Mouse (Mus musculus) midbrain, embryonic 11.5 days (tissue): ENCODE data around the gene Klkb1. TPM values are rescaled to one million over a fixed set of nuclear protein-coding genes. Genes with fewer than 3 reads are reported as not detected.

ENCODE experiments used
- ATAC-seq: fragments of 200-750 bp; cut with Nextera tagmentation; 2 replicates; pipeline ENCODE4 v1.8.0; 2017; ENCODE audit warnings: moderate TSS enrichment, moderate library complexity; ENCODE audit not compliant: low FRiP score
- DNase-seq: peaks from one replicate; pipeline ENCODE4 v3.0.0; 2015; ENCODE audit warnings: low spot score; ENCODE audit errors: missing footprints
- H3K27ac ChIP-seq: fragments of 300-500 bp; sonication (generic); 2 replicates; pipeline ENCODE4 v1.5.1; 2014; ENCODE audit warnings: low read depth, low read length
- H3K27me3 ChIP-seq: fragments of 300-500 bp; sonication (generic); 2 replicates; pipeline ENCODE4 v1.6.1; 2014; ENCODE audit warnings: mild to moderate bottlenecking, low read length, moderate library complexity, mixed read lengths; ENCODE audit not compliant: control insufficient read depth, insufficient read depth
- H3K36me3 ChIP-seq: fragments of 300-500 bp; sonication (generic); 2 replicates; pipeline ENCODE4 v1.6.1; 2014; ENCODE audit warnings: mild to moderate bottlenecking, low read length, moderate library complexity, mixed read lengths; ENCODE audit not compliant: control insufficient read depth, insufficient read depth
- H3K4me1 ChIP-seq: fragments of 300-500 bp; sonication (generic); 2 replicates; pipeline ENCODE4 v1.6.1; 2014; ENCODE audit warnings: low read length; ENCODE audit not compliant: control insufficient read depth, insufficient read depth
- H3K4me2 ChIP-seq: fragments of 300-500 bp; sonication (generic); 2 replicates; pipeline ENCODE4 v1.6.1; 2014; ENCODE audit warnings: mild to moderate bottlenecking, moderate library complexity
- H3K4me3 ChIP-seq: fragments of 300-500 bp; sonication (generic); 2 replicates; pipeline ENCODE4 v1.5.1; 2014; ENCODE audit warnings: low read depth, low read length
- H3K9ac ChIP-seq: fragments of 300-500 bp; sonication (generic); 2 replicates; pipeline ENCODE4 v1.6.1; 2014; ENCODE audit warnings: low read length
- H3K9me3 ChIP-seq: fragments of 300-500 bp; sonication (generic); 2 replicates; pipeline ENCODE4 v1.6.1; 2016; ENCODE audit warnings: low read length; ENCODE audit not compliant: control insufficient read depth
- WGBS: fragments of 180-500 bp; shearing (Covaris S2); extraction: QIAGEN DNeasy Blood & Tissue Kit; methylation state at CpG from one replicate; pipeline ENCODE4 v1.1.7; 2014; 5-methylcytosine and 5-hydroxymethylcytosine counted together
- polyA plus RNA-seq: library from polyadenylated mRNA; unstranded; fragments of >200 nt; fragmentation: Nextera tagmentation; extraction: Ambion mirVana; gene quantifications from 2 replicates; pipeline ENCODE4 v1.2.1, GENCODE M21; 2014

The Klkb1 gene
- polyA plus RNA-seq, 1 experiment from 2014 or later, result not detected

DNA sequence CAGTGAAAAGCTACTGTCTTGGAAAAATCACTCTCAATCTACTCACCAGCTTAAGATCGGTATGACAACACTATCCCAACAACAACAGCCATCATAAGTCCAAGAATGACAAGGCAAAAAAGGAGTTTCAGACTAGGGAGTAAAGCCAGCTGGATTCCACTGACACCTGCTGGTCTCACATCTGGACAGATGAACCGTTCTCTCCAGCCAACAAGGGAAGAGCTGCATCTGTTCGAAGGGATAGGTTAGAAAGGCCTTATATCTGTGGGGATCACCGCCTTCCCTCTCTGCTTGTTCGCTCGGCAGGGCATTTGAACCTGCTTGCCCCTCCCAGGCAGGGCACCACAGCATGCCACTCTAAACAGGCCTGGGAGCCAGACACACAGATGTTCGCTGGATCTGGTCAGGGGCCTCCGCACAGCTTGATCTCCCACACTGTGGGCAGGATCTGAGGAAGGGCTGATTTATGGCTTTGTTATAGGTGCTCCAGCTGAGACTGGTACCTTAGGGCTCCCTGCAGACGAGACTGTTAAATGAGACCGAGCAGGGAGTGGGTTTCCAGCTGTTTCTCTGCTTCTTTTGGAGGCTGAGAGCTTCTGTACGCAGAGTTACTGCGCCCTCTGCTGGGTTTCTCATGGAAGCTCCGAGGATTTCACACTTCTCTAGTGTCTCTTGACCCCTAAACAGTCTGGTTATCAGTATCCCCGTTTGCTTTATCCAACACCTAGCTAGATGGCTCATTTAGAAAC, 58.3 kb downstream of the Klkb1 start:
- 23% methylated on average over 14 of the region's 14 CpGs for WGBS
- H3K4me3 ChIP-seq, result no peak overlapping the region
- ATAC-seq, result peak; percentile 72
- H3K27me3 ChIP-seq, result no peaks in the 10 kb centered on the region
- H3K36me3 ChIP-seq, result no peaks in the 10 kb centered on the region
- H3K4me2 ChIP-seq, result peak overlapping the region; percentile 25; the same call in 1 of the 2 replicates
- no peaks in the 10 kb centered on the region for H3K9me3 ChIP-seq
- no peak overlapping the region for H3K9ac ChIP-seq
- peaks cover 3% of the 10 kb centered on the region; the same call in 1 of the 2 replicates for H3K4me1 ChIP-seq
- peak; percentile 96 for DNase-seq
- no peak overlapping the region for H3K27ac ChIP-seq

DNA sequence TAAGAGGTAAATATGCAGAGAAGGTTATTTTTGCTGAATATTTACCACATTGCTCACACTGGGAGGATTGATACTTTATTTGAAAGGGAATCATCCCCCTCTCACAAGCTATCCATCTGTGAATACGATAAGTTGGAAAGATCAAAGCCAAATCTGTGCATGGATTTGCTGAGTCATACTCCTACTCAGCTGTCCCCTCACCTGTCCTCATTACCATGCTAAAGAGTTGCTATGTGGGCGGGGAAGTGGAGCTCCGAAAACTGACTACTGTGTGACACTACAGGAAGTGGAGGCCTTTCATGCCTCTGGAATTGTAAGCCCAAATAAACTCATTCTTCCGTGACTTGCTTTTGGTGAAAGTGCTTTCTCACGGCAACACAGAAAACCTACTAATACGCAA, 59.4 kb downstream of the Klkb1 start:
- H3K4me3 ChIP-seq, result no peak overlapping the region
- no peaks in the 10 kb centered on the region for H3K9me3 ChIP-seq
- H3K27ac ChIP-seq, result no peak overlapping the region
- no peaks in the 10 kb centered on the region for H3K27me3 ChIP-seq
- no peaks in the 10 kb centered on the region for H3K36me3 ChIP-seq
- ATAC-seq (no peak), DNase-seq (no peak)
- H3K9ac ChIP-seq, result no peak overlapping the region
- no peak overlapping the region for H3K4me2 ChIP-seq
- H3K4me1 ChIP-seq, result peaks cover 3% of the 10 kb centered on the region; the same call in 1 of the 2 replicates
- 85% methylated on average over 6 of the region's 6 CpGs for WGBS

DNA sequence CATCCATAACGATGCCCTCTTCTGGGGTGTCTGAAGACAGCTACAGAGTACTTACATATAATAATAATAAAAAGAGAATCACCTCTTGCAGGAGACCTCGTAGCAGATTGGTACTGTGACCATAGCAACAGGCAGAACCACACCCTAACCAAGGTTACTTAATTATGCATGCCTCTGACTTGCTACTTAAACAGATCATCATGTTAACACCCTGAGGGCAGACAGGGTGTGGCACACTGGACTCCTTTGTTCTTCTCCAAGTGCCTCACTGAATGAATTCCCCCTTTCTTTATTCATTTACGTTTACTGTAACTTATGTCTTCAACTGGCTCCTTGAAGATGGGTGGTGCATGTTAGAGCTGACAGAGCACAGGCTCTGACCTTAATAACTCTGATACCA, 61.4 kb downstream of the Klkb1 start:
- no peak overlapping the region for H3K4me3 ChIP-seq
- peaks cover 3% of the 10 kb centered on the region; the same call in 1 of the 2 replicates for H3K4me1 ChIP-seq
- H3K36me3 ChIP-seq, result no peaks in the 10 kb centered on the region
- H3K4me2 ChIP-seq, result no peak overlapping the region
- no peaks in the 10 kb centered on the region for H3K9me3 ChIP-seq
- no peak overlapping the region for H3K9ac ChIP-seq
- WGBS, result 78% methylated on average over 3 of the region's 3 CpGs
- no peak overlapping the region for H3K27ac ChIP-seq
- ATAC-seq (no peak), DNase-seq (no peak)
- H3K27me3 ChIP-seq, result no peaks in the 10 kb centered on the region

Other genes with a start within 250 kb of the Klkb1 start
- 0.14 and 0.63 TPM in 2 replicates for gene Mtnr1a, start 225.7 kb downstream of the Klkb1 start, polyA plus RNA-seq
- gene F11, start 32.8 kb downstream of the Klkb1 start, polyA plus RNA-seq, result not detected in 2 replicates
- gene Gm45753, start 13.6 kb upstream of the Klkb1 start, polyA plus RNA-seq, result 0.08 TPM in 1 of 2 replicates, not detected in the other
- gene Cyp4v3, start 38.4 kb upstream of the Klkb1 start, polyA plus RNA-seq, result 2.4 and 2.9 TPM in 2 replicates
- 8.1 and 9.8 TPM in 2 replicates for gene Fam149a, start 87.4 kb upstream of the Klkb1 start, polyA plus RNA-seq
- gene Tlr3, start 116.2 kb upstream of the Klkb1 start, polyA plus RNA-seq, result 1.3 and 1.5 TPM in 2 replicates
- gene Sorbs2, start 212.9 kb upstream of the Klkb1 start, polyA plus RNA-seq, result 71.9 and 79.8 TPM in 2 replicates